Mouse (Mus musculus) heart, embryonic 14.5 days (tissue): ENCODE measurements around the gene Adam1a. TPM values are rescaled to one million over a fixed set of nuclear protein-coding genes. Genes with fewer than 3 reads are reported as not detected.

Experiments used
- ATAC-seq: fragments of 200-750 bp; cut with Nextera tagmentation; 2 replicates; pipeline ENCODE4 v1.8.0; 2017; ENCODE audit warnings: low read depth, moderate TSS enrichment; ENCODE audit not compliant: insufficient number of reproducible peaks, insufficient read depth, low FRiP score
- H3K27ac ChIP-seq, 2 experiments: fragments of 200-500 bp in 1 of 2; fragments of 300-500 bp in 1 of 2; sonication (generic) in 1 of 2; replicated peaks in 1 of 2; 2 replicates each; pipeline ENCODE4 v1.5.1; 2012 to 2014; ENCODE audit warnings: low read depth in 2 of 2, low read length in 2 of 2, control low read depth in 1 of 2, mild to moderate bottlenecking in 1 of 2, mixed read lengths in 1 of 2; ENCODE audit not compliant: control insufficient read depth in 1 of 2, insufficient read depth in 1 of 2
- H3K27me3 ChIP-seq: fragments of 300-500 bp; sonication (generic); 2 replicates; pipeline ENCODE4 v1.6.1; 2014; ENCODE audit warnings: mild to moderate bottlenecking, low read length, control low read depth; ENCODE audit not compliant: control insufficient read depth, insufficient read depth
- H3K36me3 ChIP-seq: fragments of 300-500 bp; sonication (generic); 2 replicates; pipeline ENCODE4 v1.6.1; 2014; ENCODE audit warnings: mild to moderate bottlenecking, control low read depth, low read length, mixed read lengths; ENCODE audit not compliant: control insufficient read depth, insufficient read depth
- H3K4me1 ChIP-seq, 2 experiments: fragments of 200-500 bp in 1 of 2; fragments of 300-500 bp in 1 of 2; sonication (generic) in 1 of 2; 2 replicates each; pipeline ENCODE4 v1.6.1; 2012 to 2014; ENCODE audit warnings: low read length in 2 of 2, control low read depth in 1 of 2, mixed read lengths in 1 of 2; ENCODE audit not compliant: control insufficient read depth in 2 of 2, insufficient read depth in 2 of 2
- H3K4me2 ChIP-seq: fragments of 300-500 bp; sonication (generic); 2 replicates; pipeline ENCODE4 v1.6.1; 2014; ENCODE audit warnings: mild to moderate bottlenecking, low read length
- H3K4me3 ChIP-seq, 2 experiments: fragments of 200-500 bp in 1 of 2; fragments of 300-500 bp in 1 of 2; sonication (generic) in 1 of 2; 2 replicates each; pipeline ENCODE4 v1.5.1; 2012 to 2014; ENCODE audit warnings: low read length in 2 of 2, mild to moderate bottlenecking in 2 of 2, control low read depth in 1 of 2, low read depth in 1 of 2, moderate library complexity in 1 of 2; ENCODE audit not compliant: control insufficient read depth in 1 of 2, insufficient read depth in 1 of 2
- H3K9ac ChIP-seq: fragments of 300-500 bp; sonication (generic); 2 replicates; pipeline ENCODE4 v1.6.1; 2014; ENCODE audit warnings: mild to moderate bottlenecking, low read length
- H3K9me3 ChIP-seq: fragments of 300-500 bp; sonication (generic); 2 replicates; pipeline ENCODE4 v1.6.1; 2016; ENCODE audit warnings: low read length, control low read depth; ENCODE audit not compliant: control insufficient read depth
- WGBS: fragments of 180-500 bp; shearing (Covaris S2); extraction: QIAGEN DNeasy Blood & Tissue Kit; methylation state at CpG from one replicate; pipeline ENCODE4 v1.1.7; 2014; 5-methylcytosine and 5-hydroxymethylcytosine counted together
- polyA plus RNA-seq: library from polyadenylated mRNA; unstranded; fragments of >200 nt; fragmentation: Nextera tagmentation; extraction: Ambion mirVana; gene quantifications from 2 replicates; pipeline ENCODE4 v1.2.1, GENCODE M21; 2014

Gene Adam1a
- polyA plus RNA-seq, 1 experiment from 2014 or later: 1.1 TPM

DNA sequence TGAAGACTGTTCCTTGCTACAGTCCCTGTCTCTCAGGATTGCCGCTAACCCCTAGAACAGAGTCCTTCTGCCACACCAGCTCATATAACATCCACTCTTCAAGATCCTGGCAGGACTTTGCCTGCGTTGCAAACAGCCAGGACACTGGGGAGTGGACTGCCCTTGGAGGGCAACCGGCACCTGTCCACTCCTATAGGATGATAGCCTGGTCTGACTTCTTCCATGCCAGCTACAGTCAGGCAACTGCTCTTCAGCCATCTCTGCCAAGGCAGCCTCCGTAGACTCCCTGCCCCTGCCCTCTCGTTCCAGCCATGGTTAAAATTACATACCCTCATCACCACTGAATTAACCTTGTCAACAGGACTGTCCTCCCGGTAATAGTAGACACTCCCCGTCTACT, 3.9 kb upstream of the Adam1a start:
- Histone ChIP-seq H3K9me3 (peaks cover 5% of the 10 kb centered on the region; the same call in 1 of the 2 replicates), H3K4me2 (no peak overlapping the region), H3K4me1 (peaks cover 5 to 11% of the 10 kb centered on the region in 2 experiments), H3K36me3 (no peaks in the 10 kb centered on the region), H3K27me3 (no peaks in the 10 kb centered on the region), H3K9ac (no peak overlapping the region), H3K4me3 (no peak overlapping the region), H3K27ac (no peak overlapping the region)
- ATAC-seq: no peak
- 74% methylated on average over 7 of the region's 7 CpGs for WGBS

DNA sequence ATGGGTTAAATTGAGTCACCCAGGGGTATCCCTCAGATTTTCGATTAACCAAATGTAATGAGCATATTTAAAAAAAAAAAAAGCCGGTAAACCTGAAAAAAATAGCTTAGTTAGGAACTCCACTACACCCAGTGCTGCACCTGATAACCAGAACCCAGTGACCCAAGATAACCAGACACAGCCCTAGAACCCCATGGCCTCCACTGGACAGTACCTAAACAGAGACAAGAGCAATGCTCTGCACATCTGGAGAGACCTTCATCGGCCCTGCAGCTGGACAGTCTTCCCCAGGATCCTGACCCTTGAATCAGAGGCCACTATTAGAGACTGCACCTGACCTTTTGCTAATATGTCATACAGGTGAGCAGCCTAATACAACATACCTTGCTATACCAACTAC, 1.8 kb upstream of the Adam1a start:
- no peak overlapping the region for H3K4me2 ChIP-seq
- ATAC-seq: no peak
- peaks cover 6 to 22% of the 10 kb centered on the region in 2 experiments for H3K4me1 ChIP-seq
- H3K9me3 ChIP-seq: peaks cover 5% of the 10 kb centered on the region; the same call in 1 of the 2 replicates
- H3K9ac ChIP-seq: no peak overlapping the region
- WGBS: 93% methylated on average over 3 of the region's 3 CpGs
- H3K36me3 ChIP-seq: no peaks in the 10 kb centered on the region
- H3K27ac ChIP-seq: no peak overlapping the region
- no peak overlapping the region for H3K4me3 ChIP-seq
- H3K27me3 ChIP-seq: no peaks in the 10 kb centered on the region

DNA sequence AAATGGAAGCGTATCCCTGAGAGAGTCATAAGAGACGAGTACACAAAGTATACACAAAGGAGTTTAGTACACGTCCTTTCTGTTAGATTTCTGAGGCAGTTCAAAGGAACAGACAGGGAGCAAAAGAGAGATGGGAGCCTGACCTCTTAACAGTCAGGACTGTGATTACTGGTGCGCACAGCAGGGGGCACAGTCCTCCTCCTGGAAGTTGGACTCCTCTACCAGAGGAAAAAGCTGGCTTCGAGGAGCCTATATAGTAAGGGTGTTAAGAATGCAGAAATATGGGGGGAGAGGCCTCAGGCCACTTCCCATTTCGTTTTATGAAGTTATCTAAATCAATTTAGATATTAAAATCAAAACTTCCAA, 1.2 kb upstream of the Adam1a start:
- Histone ChIP-seq H3K36me3 (no peaks in the 10 kb centered on the region), H3K4me3 (peak overlapping the region; percentile 66 to 78), H3K9ac (peak overlapping the region; percentile 88), H3K4me2 (peak overlapping the region; percentile 92), H3K4me1 (peaks cover 6 to 22% of the 10 kb centered on the region in 2 experiments), H3K27ac (peak overlapping the region; percentile 16 to 94; a peak in 3 of 4 replicates), H3K27me3 (no peaks in the 10 kb centered on the region), H3K9me3 (peaks cover 5% of the 10 kb centered on the region; the same call in 1 of the 2 replicates)
- WGBS: 34% methylated on average over 6 of the region's 6 CpGs
- ATAC-seq: no peak

DNA sequence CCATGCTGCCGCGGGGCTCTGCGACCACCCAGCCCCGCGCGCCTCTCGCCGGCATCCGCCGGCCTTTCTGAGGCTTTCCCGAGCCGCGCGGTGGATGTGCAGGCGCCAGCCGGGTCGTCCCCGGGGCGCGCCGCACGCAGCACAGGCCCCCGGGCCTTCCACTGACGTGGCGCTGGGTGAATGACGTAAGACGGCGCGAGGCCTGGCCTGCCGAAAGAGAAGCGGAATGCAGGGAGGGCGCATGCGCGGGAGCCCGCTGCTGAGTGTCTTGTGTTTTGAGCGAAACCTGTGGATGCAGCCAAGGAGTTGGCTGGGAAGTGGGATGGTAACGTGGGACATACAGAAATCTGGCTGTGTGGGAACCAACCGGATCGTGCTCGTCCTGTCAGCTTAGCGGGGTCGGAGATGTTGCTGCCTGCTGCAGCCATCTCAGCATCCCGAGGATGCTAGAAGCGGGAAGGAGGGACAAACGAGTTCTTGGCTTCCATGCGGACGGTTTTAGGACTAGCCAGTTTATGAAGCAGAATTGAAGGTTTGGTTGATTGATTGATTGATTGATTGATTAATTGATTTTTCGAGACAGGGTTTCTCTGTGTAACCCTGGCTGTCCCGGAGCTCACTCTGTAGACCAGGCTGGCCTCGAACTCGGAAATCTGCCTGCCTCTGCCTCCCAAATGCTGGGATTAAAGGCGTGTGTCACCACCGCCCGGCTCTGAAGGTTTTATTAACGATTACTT, 679 bp upstream of the Adam1a start, which contains the start of gene Mapkapk5:
TSS of gene Mapkapk5 (minus strand) at position 113 of the 737 bp plus-strand sequence.
- Histone ChIP-seq H3K9ac (peak within 1 kb of the TSS; percentile 88), H3K27ac (peak within 1 kb of the TSS; percentile 93 to 94), H3K4me1 (peaks cover 6 to 22% of the 10 kb centered on the region in 2 experiments), H3K4me3 (peak within 1 kb of the TSS; percentile 66 to 78), H3K4me2 (peak within 1 kb of the TSS; percentile 92), H3K27me3 (no peaks in the 10 kb centered on the region), H3K36me3 (no peaks in the 10 kb centered on the region), H3K9me3 (peaks cover 4% of the 10 kb centered on the region; the same call in 1 of the 2 replicates)
- ATAC-seq: peak; percentile 95
- WGBS: 1% methylated on average over 54 of the region's 55 CpGs

DNA sequence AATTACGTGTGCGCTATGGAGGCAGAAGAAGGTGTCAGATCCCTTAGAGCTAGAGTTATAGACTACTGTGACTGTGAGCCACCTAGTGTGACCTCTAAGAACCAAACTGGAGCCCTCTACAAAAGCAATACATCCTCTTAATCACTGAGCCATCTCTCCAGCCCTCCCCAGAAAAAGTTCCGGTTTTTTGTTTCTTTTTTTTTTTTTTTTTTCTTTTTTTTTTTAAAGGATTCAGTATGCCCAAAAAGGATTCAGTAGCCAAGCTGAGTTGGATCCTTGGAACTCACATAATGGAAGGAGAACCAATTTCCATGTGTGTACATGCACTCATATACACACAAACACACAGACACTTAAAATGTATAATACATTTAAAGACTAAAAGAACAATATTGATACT, 1.9 kb downstream of the Adam1a start:
- H3K36me3 ChIP-seq: peaks cover 15% of the 10 kb centered on the region
- WGBS: 86% methylated on average over 3 of the region's 3 CpGs
- no peaks in the 10 kb centered on the region for H3K9me3 ChIP-seq
- H3K9ac ChIP-seq: no peak overlapping the region
- no peak overlapping the region for H3K4me3 ChIP-seq
- H3K27ac ChIP-seq: no peak overlapping the region
- no peak for ATAC-seq
- no peak overlapping the region for H3K4me2 ChIP-seq
- H3K4me1 ChIP-seq: peaks cover 6 to 22% of the 10 kb centered on the region in 2 experiments
- no peaks in the 10 kb centered on the region for H3K27me3 ChIP-seq

DNA sequence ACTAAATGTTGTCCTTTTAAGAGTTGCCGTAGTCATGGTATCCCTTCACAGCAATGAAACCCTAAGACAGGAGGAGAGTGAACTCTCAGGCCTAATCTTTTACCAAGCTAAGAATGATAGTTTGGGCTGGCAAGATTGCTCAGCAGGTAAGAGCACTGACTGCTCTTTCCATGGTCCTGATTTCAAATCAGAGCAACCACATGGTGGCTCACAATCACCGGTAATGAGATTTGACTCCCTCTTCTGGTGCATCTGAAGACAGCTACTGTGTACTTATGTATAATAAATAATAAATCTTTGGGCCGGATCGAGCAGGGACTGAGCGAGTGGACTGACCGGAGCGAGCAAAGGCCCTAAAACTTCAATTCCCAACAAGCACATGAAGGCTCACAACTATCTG, 4.0 kb downstream of the Adam1a start:
- Histone ChIP-seq H3K4me2 (no peak overlapping the region), H3K4me3 (no peak overlapping the region), H3K9ac (no peak overlapping the region), H3K36me3 (peaks cover 28% of the 10 kb centered on the region), H3K4me1 (peaks cover 9 to 23% of the 10 kb centered on the region in 2 experiments), H3K27me3 (no peaks in the 10 kb centered on the region), H3K27ac (no peak overlapping the region), H3K9me3 (no peaks in the 10 kb centered on the region)
- no peak for ATAC-seq
- 87% methylated on average over 7 of the region's 7 CpGs for WGBS

DNA sequence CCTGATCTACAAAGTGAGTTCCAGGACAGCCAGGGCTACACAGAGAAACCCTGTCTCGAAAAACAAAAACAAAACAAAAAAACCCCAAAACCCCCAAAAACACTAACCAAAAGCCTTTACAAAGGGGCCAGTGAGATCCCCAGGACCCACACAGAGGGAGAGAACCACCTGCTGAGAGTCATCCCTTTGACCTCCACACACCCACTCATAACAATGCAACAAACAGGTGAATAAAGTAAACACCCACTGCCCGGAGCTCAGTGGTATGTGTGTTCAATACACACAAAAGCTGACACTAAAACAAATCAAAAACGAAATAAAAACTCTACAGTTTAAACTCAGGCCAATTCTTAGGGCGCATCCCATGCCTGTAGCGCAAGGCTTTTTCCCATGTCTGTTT, 5.2 kb downstream of the Adam1a start:
- Histone ChIP-seq H3K9ac (no peak overlapping the region), H3K4me3 (no peak overlapping the region), H3K4me2 (no peak overlapping the region), H3K9me3 (no peaks in the 10 kb centered on the region), H3K4me1 (peaks cover 9 to 23% of the 10 kb centered on the region in 2 experiments), H3K27me3 (no peaks in the 10 kb centered on the region), H3K36me3 (peaks cover 39% of the 10 kb centered on the region), H3K27ac (no peak overlapping the region)
- ATAC-seq: no peak
- 92% methylated on average over 5 of the region's 5 CpGs for WGBS
